Comparison of ENCODE assay signal across 19 mouse cellular contexts in the genomic region with DNA sequence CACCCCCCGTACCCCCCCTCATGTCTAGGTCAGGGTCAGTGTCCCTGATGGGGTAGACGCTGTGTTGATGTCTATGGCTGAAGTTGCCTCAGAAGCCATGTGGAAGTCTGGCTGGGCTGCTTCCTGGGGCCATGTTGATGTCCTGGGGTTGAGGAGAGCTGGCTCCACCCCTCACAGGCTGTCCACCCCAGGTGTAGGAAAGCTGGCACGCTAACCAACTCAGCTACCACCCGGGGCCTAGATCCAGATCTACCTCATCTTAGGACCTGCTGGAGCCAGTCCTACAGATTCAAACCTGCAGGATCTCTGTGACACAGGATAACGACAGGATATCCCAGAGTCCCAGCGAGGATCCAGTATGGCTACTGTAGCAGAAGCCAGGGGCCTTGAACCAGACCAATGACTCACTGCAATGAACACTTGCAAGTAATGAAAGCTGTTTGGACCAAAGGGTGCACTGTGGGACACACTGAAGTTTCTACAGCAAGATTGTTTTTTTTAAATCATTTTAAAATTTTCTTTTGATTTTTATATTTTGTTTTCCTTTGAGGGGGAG. TPM values are rescaled to one million over a fixed set of nuclear protein-coding genes. Genes with fewer than 3 reads are reported as not detected.
"Had no signal": no experiment of that assay in that cellular context is flagged by ENCODE, and none has a peak within 500 bp of the region (broad histone marks: within the 10 kb centered on the region; RNA-seq: fewer than 3 reads in every experiment).

No protein-coding gene starts in this region.

- DNase-seq: lung, adult 18-20 months; lung, embryonic 14.5 days; lung, postnatal 10 days; lung, postnatal 4 days; midbrain, embryonic 14.5 days; right cerebral cortex, postnatal 14 days; thymus, adult 2 months; thymus, postnatal 25 days; thymus, postnatal 4 days had no signal

RNA-seq across cellular contexts. Expression of a gene that starts 3.9 kb away (rescaled TPM):
- total RNA-seq: megakaryocyte, adult 5-6 weeks; megakaryocyte-erythroid progenitor cell, adult 5-6 weeks had no signal
- polyA plus RNA-seq: lung, embryonic 14.5 days; midbrain, embryonic 10.5 days; midbrain, embryonic 12.5 days; midbrain, embryonic 14.5 days; myocyte; neural tube, embryonic 11.5 days; neural tube, embryonic 13.5 days; spleen, adult 2 months; stomach, postnatal 0 days; thymus, adult 2 months; urinary bladder, adult 2 months had no signal
